Mouse (Mus musculus) liver, embryonic 13.5 days (tissue): ENCODE measurements around the gene Bmp3. TPM values are rescaled to one million over a fixed set of nuclear protein-coding genes. Genes with fewer than 3 reads are reported as not detected.

Source experiments
- ATAC-seq: fragments of 200-750 bp; cut with Nextera tagmentation; 2 replicates; pipeline ENCODE4 v1.8.0; 2017; ENCODE audit warnings: low read depth, mild to moderate bottlenecking, moderate number of reproducible peaks, moderate library complexity
- DNase-seq: peaks from one replicate; pipeline ENCODE4 v3.0.0; 2022
- H3K27ac ChIP-seq: fragments of 300-500 bp; sonication (generic); 2 replicates; pipeline ENCODE4 v1.5.1; 2015; ENCODE audit warnings: moderate library complexity, mild to moderate bottlenecking, inconsistent platforms
- H3K27me3 ChIP-seq: fragments of 300-500 bp; sonication (generic); 2 replicates; pipeline ENCODE4 v1.6.1; 2015; ENCODE audit warnings: mild to moderate bottlenecking, inconsistent platforms
- H3K36me3 ChIP-seq: fragments of 300-500 bp; sonication (generic); 2 replicates; pipeline ENCODE4 v1.6.1; 2015; ENCODE audit warnings: mild to moderate bottlenecking, inconsistent platforms
- H3K4me1 ChIP-seq: fragments of 300-500 bp; sonication (generic); replicated peaks from 2 replicates; pipeline ENCODE4 v1.6.1; 2015; ENCODE audit warnings: inconsistent platforms
- H3K4me2 ChIP-seq: fragments of 300-500 bp; sonication (generic); 2 replicates; pipeline ENCODE4 v1.6.1; 2015; ENCODE audit warnings: inconsistent platforms, mild to moderate bottlenecking, moderate library complexity
- H3K4me3 ChIP-seq: fragments of 300-500 bp; sonication (generic); replicated peaks from 2 replicates; pipeline ENCODE4 v1.5.1; 2015; ENCODE audit warnings: mild to moderate bottlenecking, inconsistent platforms
- H3K9ac ChIP-seq: fragments of 300-500 bp; sonication (generic); 2 replicates; pipeline ENCODE4 v1.6.1; 2015; ENCODE audit warnings: mild to moderate bottlenecking, inconsistent platforms
- H3K9me3 ChIP-seq: fragments of 300-500 bp; sonication (generic); replicated peaks from 2 replicates; pipeline ENCODE4 v1.6.1; 2016; ENCODE audit warnings: inconsistent platforms
- WGBS: fragments of 180-500 bp; shearing (Covaris S2); methylation state at CpG from one replicate; pipeline ENCODE4 v1.1.7; 2015; ENCODE audit not compliant: insufficient replicate concordance; 5-methylcytosine and 5-hydroxymethylcytosine counted together
- polyA plus RNA-seq: library from polyadenylated mRNA; unstranded; fragments of >200 nt; fragmentation: Nextera tagmentation; extraction: Ambion mirVana; gene quantifications from 2 replicates; pipeline ENCODE4 v1.2.1, GENCODE M21; 2015

The Bmp3 gene
- polyA plus RNA-seq, 1 experiment from 2014 or later = 0.03 TPM

- 54% methylated on average over 4 of the region's 4 CpGs for WGBS
- H3K4me3 ChIP-seq = no peak overlapping the region
- H3K27me3 ChIP-seq = no peaks in the 10 kb centered on the region
- H3K9me3 ChIP-seq = no peaks in the 10 kb centered on the region
- no peak overlapping the region for H3K9ac ChIP-seq
- ATAC-seq (no peak), DNase-seq (no peak)
- no peak overlapping the region for H3K27ac ChIP-seq
- H3K4me1 ChIP-seq = no peaks in the 10 kb centered on the region
- H3K4me2 ChIP-seq = no peak overlapping the region
- no peaks in the 10 kb centered on the region for H3K36me3 ChIP-seq
Observed at GRCm38 (mm10) chr5:98902339-98902738, 48.1 kb downstream of the Bmp3 start.

GRCm38 (mm10) chr5:98918716-98919115 is 64.5 kb downstream of the Bmp3 start:
- Histone ChIP-seq H3K9ac (no peak overlapping the region), H3K4me1 (no peaks in the 10 kb centered on the region), H3K9me3 (no peaks in the 10 kb centered on the region), H3K4me2 (no peak overlapping the region), H3K27me3 (no peaks in the 10 kb centered on the region), H3K4me3 (no peak overlapping the region), H3K27ac (no peak overlapping the region), H3K36me3 (no peaks in the 10 kb centered on the region)
- ATAC-seq = no peak
- DNase-seq = no peak
- WGBS = 70% methylated on average over 5 of the region's 5 CpGs

- no peaks in the 10 kb centered on the region for H3K36me3 ChIP-seq
- 54% methylated on average over 1 of the region's 1 CpGs for WGBS
Observed at GRCm38 (mm10) chr5:98921608-98922007, 67.4 kb downstream of the Bmp3 start.

GRCm38 (mm10) chr5:98922921-98923320 is 68.7 kb downstream of the Bmp3 start:
- Histone ChIP-seq H3K4me2 (no peak overlapping the region), H3K9ac (no peak overlapping the region), H3K9me3 (no peaks in the 10 kb centered on the region), H3K27me3 (no peaks in the 10 kb centered on the region), H3K36me3 (no peaks in the 10 kb centered on the region), H3K4me3 (no peak overlapping the region), H3K27ac (no peak overlapping the region), H3K4me1 (no peaks in the 10 kb centered on the region)
- 71% methylated on average over 3 of the region's 3 CpGs for WGBS
- ATAC-seq (no peak), DNase-seq (no peak)

More at GRCm38 (mm10) chr5:98921608-98922007, 67.4 kb downstream of the Bmp3 start:
- Histone ChIP-seq H3K27ac (no peak overlapping the region), H3K4me3 (no peak overlapping the region), H3K9ac (no peak overlapping the region), H3K27me3 (no peaks in the 10 kb centered on the region), H3K4me2 (no peak overlapping the region), H3K4me1 (no peaks in the 10 kb centered on the region), H3K9me3 (no peaks in the 10 kb centered on the region)
- ATAC-seq (no peak), DNase-seq (no peak)

Other genes with a start within 250 kb of the Bmp3 start
- 0.02 and 0.05 TPM in 2 replicates for gene Prkg2, start 182.9 kb downstream of the Bmp3 start, polyA plus RNA-seq